Mouse (Mus musculus) embryonic stem cell, embryonic (primary cell): ENCODE data around the gene Padi6.

Experiments used
- CTCF ChIA-PET, 4 experiments: fragments of 300-600 bp in 2 of 4; fragments of 350-600 bp in 2 of 4; sonication (Branson Sonifier 250); formaldehyde crosslinking; loops; one replicate each; lab custom pipeline; 2022; ENCODE audit warnings: inconsistent platforms in 2 of 4; lab: Charles Lee
- POLR2A ChIA-PET, 4 experiments: fragments of 300-600 bp in 2 of 4; fragments of 350-600 bp in 2 of 4; sonication (Branson Sonifier 250); formaldehyde crosslinking; loops; one replicate each; lab custom pipeline; 2022; ENCODE audit warnings: antibody characterized with exemption in 4 of 4, inconsistent platforms in 1 of 4; lab: Charles Lee

The Padi6 gene

DNA sequence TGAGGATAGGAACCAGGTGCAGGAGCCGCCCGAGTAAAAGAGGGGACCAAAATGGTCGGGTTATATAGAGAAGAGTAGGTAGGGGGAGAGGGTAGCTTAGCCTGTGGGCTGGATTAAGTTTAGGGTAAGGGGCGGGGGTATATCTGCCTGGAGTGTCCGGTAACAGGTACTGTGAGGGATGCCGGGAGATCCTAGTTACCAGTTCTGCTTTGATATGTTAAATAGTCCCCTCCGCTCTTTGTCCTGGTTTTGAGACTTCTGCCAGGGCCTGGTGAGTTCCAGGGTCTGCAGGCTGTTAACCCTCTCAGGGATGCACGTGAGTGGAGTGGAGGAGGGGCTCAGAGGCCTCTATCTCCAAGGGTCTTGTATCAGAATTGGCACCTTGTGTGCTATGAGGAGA lies 38.8 kb downstream of the Padi6 start:
- ChIA-PET POLR2A (interaction anchor here (0.5 to 16.0 kb wide), 55 partner anchors 8 to 1305 kb away, joined by 3 to 362 read pairs (median 5); partner anchors contain the start of genes Klhdc7a (in 1 of the 4) and Necap2 (in 1 of the 4)), CTCF (interaction anchor here in 3 of 4 experiments (0.5 to 2.6 kb wide), 13 partner anchors 9 to 361 kb away, joined by 3 to 12 read pairs (median 4); no protein-coding TSS in a partner anchor)

DNA sequence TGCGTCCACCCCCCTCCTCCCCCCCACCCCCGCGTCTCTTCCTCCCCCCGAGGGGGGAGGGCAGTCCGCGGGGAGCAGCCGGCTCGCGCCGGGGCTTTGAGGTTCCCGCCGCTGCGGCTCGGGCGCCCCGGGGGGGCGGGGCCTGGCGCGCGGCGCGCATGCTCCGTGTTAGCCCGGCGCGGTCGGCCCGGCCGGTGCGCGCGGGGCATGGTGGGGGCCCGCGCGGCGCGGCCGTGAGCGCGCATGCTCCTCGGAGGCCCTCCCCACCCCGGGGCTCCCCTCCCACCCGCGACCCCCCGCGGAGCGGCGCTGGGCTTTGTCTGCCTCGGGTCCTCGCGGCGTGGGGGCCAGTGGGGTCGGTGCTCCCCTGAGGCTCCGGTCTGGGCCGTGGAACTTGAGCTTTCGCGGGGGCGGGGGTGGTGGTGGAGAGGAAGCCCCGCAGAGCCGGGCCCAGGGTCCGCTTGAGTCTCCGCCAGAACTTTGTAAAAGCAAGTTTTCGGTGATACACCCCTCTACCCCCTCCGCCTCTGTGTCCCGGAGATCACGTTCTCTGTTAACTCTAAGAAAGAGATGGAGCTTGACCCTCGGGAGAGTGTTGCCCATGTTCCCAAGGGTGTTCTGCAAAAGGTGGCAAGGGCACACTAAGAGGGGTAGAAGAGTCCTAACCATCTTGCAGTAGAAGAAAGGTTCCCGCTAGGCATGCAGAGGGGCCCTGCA lies 39.7 kb downstream of the Padi6 start:
- CTCF ChIA-PET: interaction anchor here in 3 of 4 experiments (0.5 to 2.6 kb wide), 14 partner anchors 9 to 362 kb away, joined by 3 to 12 read pairs (median 4); no protein-coding TSS in a partner anchor
- POLR2A ChIA-PET: interaction anchor here (0.6 to 16.0 kb wide), 46 partner anchors 8 to 737 kb away, joined by 3 to 362 read pairs (median 5); partner anchors contain the start of gene Necap2 (in 1 of the 4)

DNA sequence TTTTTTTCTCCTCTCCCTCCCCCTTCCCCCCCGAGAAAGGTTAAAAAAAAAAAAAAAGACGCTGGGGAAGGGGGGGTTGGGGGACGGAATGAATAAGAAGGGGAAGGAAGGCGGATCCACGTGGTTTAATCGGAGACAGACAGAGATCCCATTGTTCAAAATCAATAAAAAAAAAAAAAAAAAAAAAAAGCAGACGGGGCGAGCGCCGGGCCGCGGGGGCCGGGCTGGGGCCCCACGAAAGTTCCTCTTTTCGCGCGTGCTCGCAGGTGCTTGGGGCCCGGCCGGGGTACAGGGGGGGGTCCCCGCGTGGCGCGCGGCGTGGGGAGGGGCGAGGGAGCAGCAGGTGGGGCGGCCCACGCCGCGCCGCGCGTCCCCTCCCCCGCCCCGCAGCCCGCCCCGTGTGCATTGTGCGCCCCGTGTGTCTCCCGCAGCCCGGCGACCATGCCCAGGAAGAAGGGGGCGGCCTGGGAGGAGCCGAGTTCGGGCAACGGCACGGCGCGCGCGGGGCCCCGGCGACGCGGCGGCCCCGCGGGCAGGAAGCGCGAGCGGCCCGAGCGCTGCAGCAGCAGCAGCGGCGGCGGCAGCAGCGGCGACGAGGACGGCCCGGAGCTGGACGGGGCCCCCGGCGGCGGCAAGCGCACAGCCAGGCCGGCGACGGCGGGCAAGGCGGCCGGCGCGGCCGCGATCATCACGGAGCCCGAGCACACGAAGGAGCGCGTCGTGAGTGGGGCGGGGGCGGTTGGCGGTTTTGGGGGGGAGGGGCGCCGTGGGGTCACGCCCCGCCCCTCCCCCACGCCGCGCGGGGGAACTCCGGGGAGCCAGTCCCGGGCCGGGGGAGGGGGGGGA lies 40.5 kb downstream of the Padi6 start:
- POLR2A ChIA-PET: interaction anchor here in 3 of 4 experiments (0.6 to 16.0 kb wide), 44 partner anchors 7 to 1092 kb away, joined by 3 to 362 read pairs (median 6); partner anchors contain the start of genes Arhgef10l (in 1 of the 3) and Casp9 (in 1 of the 3)
- CTCF ChIA-PET: interaction anchor here (0.6 to 1.4 kb wide), 8 partner anchors 13 to 1584 kb away, joined by 3 to 10 read pairs (median 4); no protein-coding TSS in a partner anchor

DNA sequence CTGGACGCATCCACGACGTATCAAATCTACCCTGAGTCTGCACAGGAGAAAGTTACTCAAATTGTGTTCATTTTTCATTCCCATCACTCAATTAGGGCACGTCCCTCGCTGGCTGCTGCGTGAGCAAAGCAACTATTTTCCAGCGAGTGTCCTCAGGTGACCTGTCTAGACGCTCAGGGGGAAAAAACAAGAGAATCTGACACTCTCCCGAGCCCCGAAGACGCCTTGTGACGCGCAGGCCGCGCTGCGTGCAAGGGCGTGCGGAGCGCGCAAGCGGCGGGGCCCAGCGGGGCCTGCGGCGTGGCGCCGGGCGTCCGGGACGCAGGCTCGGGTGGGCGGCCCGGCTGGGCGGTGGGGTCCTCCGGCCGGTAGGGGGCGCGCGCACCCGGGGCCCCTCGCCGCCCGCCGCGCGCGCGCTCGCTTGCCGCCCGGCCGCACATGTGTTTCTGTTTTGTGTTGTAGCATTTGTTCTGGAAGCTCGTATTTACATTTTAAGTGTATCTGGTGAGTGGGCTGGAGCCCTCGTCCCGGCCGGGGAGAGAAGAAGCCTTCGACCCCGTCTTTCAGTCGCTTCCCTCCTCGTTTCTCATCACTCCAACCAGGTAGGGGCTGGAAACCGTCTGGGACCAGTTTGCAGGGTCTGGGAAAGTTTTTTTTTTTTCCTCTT lies 41.3 kb downstream of the Padi6 start:
- POLR2A ChIA-PET: interaction anchor here in 3 of 4 experiments (0.6 to 4.8 kb wide), 40 partner anchors 8 to 1092 kb away, joined by 3 to 71 read pairs (median 4); partner anchors contain the start of genes Arhgef10l (in 1 of the 3), Casp9 (in 1 of the 3) and Padi6 (in 1 of the 3)
- CTCF ChIA-PET: interaction anchor here (0.6 to 1.4 kb wide), 5 partner anchors 11 to 1585 kb away, joined by 3 to 8 read pairs (median 3); no protein-coding TSS in a partner anchor

DNA sequence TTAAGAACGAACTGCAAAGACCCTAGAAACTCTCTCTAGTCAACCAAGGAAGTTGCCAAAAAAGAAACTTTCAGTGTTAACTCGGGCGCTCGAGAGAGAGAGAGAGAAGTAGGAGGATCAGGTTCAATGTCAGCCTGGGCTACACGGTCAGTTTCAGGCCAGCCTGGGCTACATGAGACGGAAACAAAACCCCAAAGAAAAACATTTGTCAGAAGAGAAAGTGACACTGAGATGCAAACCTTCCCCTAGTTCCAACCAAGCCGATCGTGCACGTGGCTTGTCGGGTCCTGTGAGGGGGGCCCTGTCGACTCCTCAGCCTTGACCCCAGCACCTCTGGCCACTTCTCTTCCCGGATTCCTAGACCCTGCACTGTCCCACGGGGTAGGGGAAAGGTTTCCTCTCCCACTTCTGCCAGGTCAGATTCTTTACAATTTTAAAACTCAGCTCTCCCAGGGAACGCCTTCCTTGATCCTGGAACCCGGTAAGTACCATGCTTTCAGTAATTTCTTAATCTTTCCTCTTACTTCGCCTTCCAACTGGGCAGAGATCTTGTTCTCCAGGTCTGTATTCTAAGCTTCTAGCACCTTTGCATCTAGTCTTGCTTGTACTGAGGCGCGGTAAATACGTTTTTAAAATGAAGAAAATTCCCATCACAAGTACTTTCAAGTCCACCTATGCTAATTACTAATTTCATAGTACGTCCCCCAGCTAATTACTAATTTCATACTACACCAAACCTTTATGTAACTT lies 42.0 kb downstream of the Padi6 start, which contains the start of gene Rcc2:
TSS of gene Rcc2 (plus strand) at position 273 of the 750 bp plus-strand sequence.
- ChIA-PET CTCF (interaction anchor here in 3 of 4 experiments (0.6 to 1.4 kb wide), 7 partner anchors 10 to 125 kb away, joined by 3 to 7 read pairs (median 3); no protein-coding TSS in a partner anchor), POLR2A (interaction anchor here (0.6 to 4.8 kb wide), 54 partner anchors 8 to 1370 kb away, joined by 3 to 71 read pairs (median 4); partner anchors contain the start of genes Necap2 (in 1 of the 4) and Padi6 (in 1 of the 4))

DNA sequence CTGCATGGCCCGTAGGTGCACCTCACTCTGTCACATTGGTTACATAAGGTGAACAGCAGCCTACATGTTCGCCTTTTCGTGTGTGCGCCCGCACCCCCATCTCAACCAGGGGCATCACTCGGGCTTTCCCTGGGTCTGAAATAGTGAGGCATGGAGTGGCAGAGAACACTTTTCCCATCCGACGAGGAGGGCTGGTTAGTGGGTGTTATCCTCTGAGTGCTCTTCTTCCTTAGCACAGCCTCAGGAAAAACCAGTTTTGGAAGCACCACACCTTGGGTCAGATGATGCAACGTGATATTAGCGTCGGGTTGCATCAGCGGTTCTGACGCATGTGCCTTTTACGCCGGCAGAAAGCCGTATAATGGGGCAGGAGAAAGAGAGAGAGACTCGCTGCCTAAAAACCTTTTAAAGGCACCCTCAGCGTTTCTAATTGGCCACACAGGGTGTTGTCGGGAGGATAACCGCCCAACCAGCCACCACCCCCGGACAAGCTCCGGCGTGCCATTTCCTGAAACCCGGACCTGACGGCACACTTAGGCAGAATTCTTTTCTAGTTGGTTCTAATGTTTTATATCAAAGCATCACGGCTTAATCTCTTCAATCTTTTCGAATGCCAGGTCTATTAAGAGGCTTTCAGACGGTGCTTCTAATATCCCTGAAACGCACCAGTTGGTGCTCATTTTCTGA lies 42.9 kb downstream of the Padi6 start:
- ChIA-PET CTCF (interaction anchor here in 3 of 4 experiments (0.6 to 1.3 kb wide), 5 partner anchors 10 to 125 kb away, joined by 3 to 7 read pairs (median 4); no protein-coding TSS in a partner anchor), POLR2A (interaction anchor here (0.6 to 4.8 kb wide), 46 partner anchors 8 to 1371 kb away, joined by 3 to 71 read pairs (median 4); partner anchors contain the start of gene Necap2 (in 1 of the 4))

DNA sequence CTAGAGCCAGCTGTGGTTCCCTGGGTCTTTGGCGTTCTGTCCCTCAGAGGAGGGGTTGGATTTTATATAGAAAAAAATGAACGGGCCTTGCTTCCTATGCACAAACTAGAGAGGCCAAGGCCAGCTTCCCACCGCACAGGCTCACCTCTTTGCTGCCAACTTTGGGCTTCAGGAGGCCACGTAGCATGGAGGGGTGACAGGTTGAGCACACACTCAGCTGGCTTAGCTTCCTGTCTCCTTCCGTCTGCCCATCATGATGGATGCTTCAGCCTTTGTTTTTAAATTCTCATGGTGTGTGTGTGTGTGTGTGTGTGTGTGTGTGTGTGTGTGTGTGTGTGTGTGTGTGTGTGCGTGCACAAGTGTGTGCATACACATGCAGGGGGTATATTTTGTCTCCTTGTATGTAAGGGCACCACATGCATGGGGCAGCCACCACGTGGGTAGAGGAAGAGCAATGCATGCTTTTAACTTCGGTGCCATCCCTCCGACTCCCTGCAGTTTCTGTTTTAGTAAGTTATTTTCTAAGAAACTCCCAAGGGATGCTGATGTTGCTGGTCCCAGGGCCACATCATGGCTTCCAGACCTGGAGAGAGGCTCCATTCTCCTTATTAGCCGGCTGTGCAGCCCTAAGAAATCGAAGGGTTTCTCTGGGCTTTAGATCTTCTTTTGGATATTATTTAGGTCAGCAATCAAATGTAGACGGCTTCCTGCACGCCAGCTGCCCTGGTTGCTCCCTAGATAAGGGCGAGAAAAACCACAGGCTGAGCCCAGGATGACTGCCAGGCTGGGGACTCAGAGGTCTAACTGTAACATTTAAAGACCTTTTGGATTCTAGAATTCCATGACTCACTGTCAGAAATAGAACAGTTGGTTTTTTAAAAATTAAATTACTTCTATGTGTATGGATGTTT lies 46.5 kb downstream of the Padi6 start:
- POLR2A ChIA-PET: interaction anchor here in 3 of 4 experiments (0.6 to 3.4 kb wide), 17 partner anchors 8 to 589 kb away, joined by 3 to 26 read pairs (median 4); no protein-coding TSS in a partner anchor
- CTCF ChIA-PET: interaction anchor here in 3 of 4 experiments (0.6 to 2.4 kb wide), 5 partner anchors 11 to 429 kb away, joined by 3 to 10 read pairs (median 4); no protein-coding TSS in a partner anchor

DNA sequence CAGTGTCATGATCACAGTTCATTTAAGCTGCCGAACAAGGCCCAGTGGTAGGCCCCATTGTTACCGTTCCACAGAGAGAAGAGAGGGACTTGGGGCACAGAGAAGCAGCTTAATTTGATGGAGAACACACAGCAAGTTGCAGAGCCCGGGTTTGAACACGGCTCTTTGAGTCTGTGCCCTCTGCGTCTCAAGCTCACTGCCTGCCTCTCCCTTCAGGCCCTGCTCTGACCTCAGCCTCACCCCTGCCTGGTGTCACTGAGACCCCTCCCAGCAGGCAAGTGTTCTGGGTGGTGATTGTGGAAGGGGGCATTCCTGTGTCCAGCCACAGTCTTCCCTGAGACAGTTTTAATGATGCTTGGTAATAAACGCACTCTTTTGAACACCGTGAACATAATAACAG lies 47.3 kb downstream of the Padi6 start:
- ChIA-PET CTCF (interaction anchor here in 3 of 4 experiments (0.6 to 2.4 kb wide), 7 partner anchors 10 to 430 kb away, joined by 3 to 10 read pairs (median 3); no protein-coding TSS in a partner anchor), POLR2A (interaction anchor here in 3 of 4 experiments (0.6 to 3.9 kb wide), 31 partner anchors 8 to 1043 kb away, joined by 3 to 26 read pairs (median 4); no protein-coding TSS in a partner anchor)

DNA sequence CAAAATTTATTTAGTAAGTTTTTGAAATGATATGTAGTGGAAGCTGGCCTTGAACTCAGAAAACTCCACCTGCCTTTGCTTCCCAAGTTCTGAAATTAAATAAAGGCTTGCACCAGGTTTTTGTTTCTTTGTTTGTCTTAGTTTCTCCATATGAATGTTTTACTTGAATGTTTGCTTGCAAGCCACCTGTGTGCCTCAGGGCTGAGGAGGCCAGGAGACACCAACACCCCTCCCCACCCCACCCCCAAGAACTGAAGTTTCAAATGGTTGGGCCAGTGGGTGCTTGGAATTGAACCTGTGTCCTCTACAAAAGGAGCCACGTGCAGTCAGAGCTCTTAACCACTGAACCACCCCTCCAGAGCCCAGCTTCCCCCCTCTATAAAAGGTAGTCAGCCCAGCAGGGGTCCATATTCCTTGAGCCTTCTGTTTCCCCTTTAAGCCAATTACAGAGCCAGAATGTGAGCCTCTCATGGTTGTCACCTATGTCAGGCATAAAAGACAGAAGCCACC lies 47.8 kb downstream of the Padi6 start:
- ChIA-PET CTCF (interaction anchor here in 2 of 4 experiments (0.6 to 2.4 kb wide), 5 partner anchors 10 to 347 kb away, joined by 3 to 10 read pairs (median 3); no protein-coding TSS in a partner anchor), POLR2A (interaction anchor here in 3 of 4 experiments (0.6 to 3.9 kb wide), 30 partner anchors 8 to 1043 kb away, joined by 3 to 26 read pairs (median 4); no protein-coding TSS in a partner anchor)

DNA sequence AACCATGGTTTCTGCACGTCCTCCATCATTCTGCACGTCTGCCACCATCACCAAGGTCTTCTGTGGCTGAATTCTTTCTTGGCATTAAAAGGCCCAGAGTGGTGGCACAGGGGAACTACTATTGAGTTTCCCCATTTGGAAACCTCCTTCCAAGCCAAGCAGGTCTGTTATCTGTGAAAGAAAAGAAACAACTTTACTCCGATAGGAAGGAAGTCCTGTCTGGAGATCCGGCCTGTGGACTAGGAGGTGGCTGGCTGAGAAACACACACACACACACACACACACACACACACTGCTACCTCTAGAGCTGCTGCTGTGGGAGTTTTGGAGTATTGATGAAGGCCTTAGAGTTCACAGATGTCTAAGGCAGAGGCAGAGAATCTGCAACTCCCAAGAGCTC lies 48.9 kb downstream of the Padi6 start:
- ChIA-PET POLR2A (interaction anchor here in 3 of 4 experiments (1.6 to 3.9 kb wide), 5 partner anchors 8 to 18 kb away, joined by 8 to 26 read pairs (median 15); no protein-coding TSS in a partner anchor), CTCF (interaction anchor here in 3 of 4 experiments (0.5 to 2.4 kb wide), 4 partner anchors 9 to 39 kb away, joined by 4 to 10 read pairs (median 5); no protein-coding TSS in a partner anchor)

DNA sequence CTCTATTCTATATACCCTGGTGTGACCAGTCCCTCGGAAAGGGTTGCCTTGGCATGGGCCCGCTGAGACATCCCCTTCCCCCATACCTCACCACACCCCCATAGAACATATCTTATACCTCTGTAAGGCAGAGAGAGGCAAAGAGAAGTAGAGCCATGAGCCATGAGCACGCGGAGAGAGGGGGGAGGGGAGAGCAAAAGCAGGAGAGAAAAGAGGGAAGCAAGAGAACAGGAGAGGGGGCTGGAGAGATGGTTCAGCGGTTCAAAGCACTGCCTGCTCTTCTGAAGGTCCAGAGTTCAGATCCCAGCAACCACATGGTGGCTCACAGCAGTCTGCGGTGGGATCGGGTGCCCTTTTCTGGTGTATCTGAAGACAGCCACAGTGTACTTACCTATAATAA lies 51.0 kb downstream of the Padi6 start:
- ChIA-PET CTCF (interaction anchor here in 1 of 4 experiments (0.6 to 0.7 kb wide), 2 partner anchors 185 to 237 kb away, joined by 3 to 4 read pairs; no protein-coding TSS in a partner anchor), POLR2A (interaction anchor here in 2 of 4 experiments (0.6 to 3.9 kb wide), 7 partner anchors 7 to 139 kb away, joined by 3 to 24 read pairs (median 4); partner anchors contain the start of gene Rcc2 (in 1 of the 2))

DNA sequence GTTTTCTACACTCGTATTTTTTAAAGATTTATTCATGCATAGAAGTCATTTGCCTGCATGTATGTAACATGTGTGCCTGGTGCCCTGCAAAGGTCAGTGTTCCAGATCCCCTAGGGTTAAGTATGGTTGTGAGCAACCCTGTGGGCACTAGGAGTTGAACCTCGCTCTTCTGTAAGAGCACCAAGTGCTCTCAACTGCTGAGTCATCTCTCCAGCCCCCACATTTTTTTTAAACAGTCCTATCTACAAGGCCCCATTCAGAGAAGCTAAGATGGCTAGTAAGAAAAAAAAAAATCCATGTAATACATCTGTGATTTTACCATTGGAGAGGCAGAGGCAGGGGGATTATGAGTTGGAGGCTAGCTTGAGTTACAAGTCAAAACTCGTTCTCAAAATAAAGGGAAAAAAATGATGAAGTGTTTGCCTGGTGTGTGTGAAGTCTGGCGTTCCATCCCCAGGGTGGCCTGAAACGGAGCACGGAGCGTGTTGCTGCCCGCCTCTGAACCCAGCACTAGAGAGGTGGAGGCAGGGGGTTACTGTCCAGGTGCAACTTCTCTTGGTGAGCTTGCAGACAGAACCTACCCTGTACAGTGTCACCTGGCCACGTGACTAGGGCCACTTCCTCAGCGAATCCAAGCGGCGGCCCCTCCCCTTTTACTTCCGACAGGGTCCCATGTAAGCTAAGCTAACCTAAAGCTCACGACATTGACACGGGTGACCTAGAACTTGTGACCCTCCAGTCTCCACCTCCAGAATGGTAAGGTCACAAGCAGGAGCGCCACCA lies 52.4 kb downstream of the Padi6 start:
- ChIA-PET POLR2A (interaction anchor here in 3 of 4 experiments (0.6 to 4.8 kb wide), 42 partner anchors 9 to 1371 kb away, joined by 3 to 71 read pairs (median 4); partner anchors contain the start of gene Rcc2 (in 2 of the 3)), CTCF (interaction anchor here in 3 of 4 experiments (0.6 to 2.1 kb wide), 11 partner anchors 10 to 1094 kb away, joined by 3 to 11 read pairs (median 3); no protein-coding TSS in a partner anchor)
